ENCODE assay signal across 8 mouse cellular contexts in the genomic region with DNA sequence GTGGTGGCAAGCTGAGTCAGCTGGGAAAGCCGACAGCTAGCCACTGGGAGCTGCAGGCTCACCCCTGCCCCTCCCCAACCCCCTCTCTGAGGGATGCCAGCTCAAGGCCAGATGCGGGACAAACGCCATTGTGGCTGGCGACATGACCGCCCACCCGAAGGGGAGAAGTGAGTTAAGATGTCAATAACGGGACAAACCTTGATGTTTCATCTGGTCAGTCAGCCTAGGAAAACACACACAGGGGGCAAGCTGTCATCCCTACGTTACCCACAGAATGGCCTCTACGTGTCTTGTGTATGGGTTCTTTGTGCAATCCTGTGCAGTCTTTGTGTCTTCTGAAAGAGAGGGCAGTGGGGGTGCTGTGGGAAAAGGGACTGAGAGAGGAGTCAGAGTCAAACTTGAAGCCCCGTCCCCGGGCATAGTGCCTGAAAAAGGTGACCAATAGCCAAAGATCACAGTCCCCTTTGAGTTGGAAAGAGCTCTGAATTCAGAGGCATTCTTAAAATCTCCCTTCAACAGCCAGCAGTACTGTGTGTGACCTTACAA. TPM values are rescaled to one million over a fixed set of nuclear protein-coding genes. Genes with fewer than 3 reads are reported as not detected.
DNase-seq lines count a peak whose midpoint lies in the region; ATAC-seq and TF ChIP-seq lines count a peak whose summit lies in the region.

No protein-coding gene starts in this region.

- TF ChIP-seq EP300 in liver, postnatal 0 days (IDR thresholded peaks at IDR 0.05; ENCODE audit: low read depth), result 0 out of 2 replicates have a peak, but pooled peaks have one; percentile 3

- TF ChIP-seq POLR2A in bone marrow, adult 2 months (IDR thresholded peaks at IDR 0.05; ENCODE audit: borderline replicate concordance, control insufficient read depth, low read depth, low read length), result peak; percentile 37; the same call in 1 of the 2 replicates

- H3K36me3 ChIP-seq in heart, embryonic 11.5 days (ENCODE audit: control insufficient read depth, insufficient read depth, low read length), result 0 out of 2 replicates have a peak, but pooled peaks cover 2% of the 10 kb centered on the region
- no peaks in the 10 kb centered on the region for H3K36me3 ChIP-seq in liver, postnatal 0 days (replicated peaks; ENCODE audit: insufficient read depth, low read length)

- H3K27me3 ChIP-seq in heart, embryonic 11.5 days (ENCODE audit: control insufficient read depth, insufficient read depth, low read length), result no peaks in the 10 kb centered on the region
- no peaks in the 10 kb centered on the region for H3K27me3 ChIP-seq in liver, postnatal 0 days (ENCODE audit: insufficient read depth, low read length)

- peak overlapping the region; percentile 61 for H3K4me3 ChIP-seq in heart, embryonic 11.5 days (ENCODE audit: low read depth, low read length)
- H3K4me3 ChIP-seq in bone marrow, adult 2 months (replicated peaks; ENCODE audit: control insufficient read depth, low read depth, low read length), result peak overlapping the region; percentile 61
- peak overlapping the region; percentile 56 for H3K4me3 ChIP-seq in liver, postnatal 0 days (ENCODE audit: low read depth, low read length)

- 2% methylated on average over 11 of the region's 11 CpGs for WGBS in heart, embryonic 11.5 days (ENCODE audit: insufficient replicate concordance)
- 2% methylated on average over 11 of the region's 11 CpGs for WGBS in bone marrow, adult 2 months
- 5% methylated on average over 11 of the region's 11 CpGs for WGBS in liver, postnatal 0 days (ENCODE audit: insufficient replicate concordance)

- TF ChIP-seq CTCF in bone marrow, adult 2 months (IDR thresholded peaks at IDR 0.05; ENCODE audit: control insufficient read depth, insufficient read depth, low read length), result no peak
- TF ChIP-seq CTCF in liver, postnatal 0 days (IDR thresholded peaks at IDR 0.05; ENCODE audit: low read depth), result no peak

- H3K4me1 ChIP-seq in heart, embryonic 11.5 days (ENCODE audit: control insufficient read depth, insufficient read depth, low read length), result peaks cover 21% of the 10 kb centered on the region
- no peaks in the 10 kb centered on the region for H3K4me1 ChIP-seq in bone marrow, adult 2 months (ENCODE audit: control insufficient read depth, insufficient read depth, low read length)
- H3K4me1 ChIP-seq in liver, postnatal 0 days (ENCODE audit: insufficient read depth), result peaks cover 40% of the 10 kb centered on the region

- no peaks in the 10 kb centered on the region for H3K9me3 ChIP-seq in heart, embryonic 11.5 days (replicated peaks; ENCODE audit: control insufficient read depth, low read length)
- H3K9me3 ChIP-seq in liver, postnatal 0 days (ENCODE audit: low read length), result no peaks in the 10 kb centered on the region

- intact Hi-C loops in heart, postnatal 36 days (cut with DNase I), result loop anchor here (1.0 to 2.0 kb wide), 3 partner anchors 30 to 49 kb away; a partner anchor contains a TSS
- intact Hi-C loops in heart, postnatal 14 days (cut with DNase I), result loop anchor here (2.0 to 5.0 kb wide), 3 partner anchors 31 to 50 kb away; a partner anchor contains a TSS

- peak overlapping the region; percentile 67 for H3K4me2 ChIP-seq in heart, embryonic 11.5 days
- H3K4me2 ChIP-seq in liver, postnatal 0 days (ENCODE audit: low read depth, low read length), result peak overlapping the region; percentile 86

- no peak for ATAC-seq in heart, embryonic 11.5 days (replicated peaks; ENCODE audit: insufficient number of reproducible peaks, low FRiP score, low TSS enrichment)
- peak; percentile 13; the same call in 1 of the 2 replicates for ATAC-seq in liver, postnatal 0 days
- no peak for ATAC-seq in inflammation-experienced regulatory T-cells, adult 6 months

- H3K9ac ChIP-seq in heart, embryonic 11.5 days (ENCODE audit: low read depth, low read length), result peak overlapping the region; percentile 68
- H3K9ac ChIP-seq in liver, postnatal 0 days (replicated peaks), result peak overlapping the region; percentile 65

- H3K27ac ChIP-seq in heart, embryonic 11.5 days (ENCODE audit: low read depth, low read length), result no peak overlapping the region
- peak overlapping the region; percentile 55 for H3K27ac ChIP-seq in bone marrow, adult 2 months (ENCODE audit: control insufficient read depth, insufficient read depth, low read depth, low read length, poor library complexity)
- peak overlapping the region; percentile 80 for H3K27ac ChIP-seq in liver, postnatal 0 days (ENCODE audit: low read depth)

- no peak for DNase-seq in heart, postnatal 36 days
- DNase-seq in heart, postnatal 14 days, result peak; percentile 21 to 43
- DNase-seq in liver, postnatal 0 days, result no peak
- DNase-seq in cerebellum, postnatal 4 days (ENCODE audit: low spot score in 2 of 2), result no peak
- no peak for DNase-seq in urinary bladder, adult 18-20 months (ENCODE audit: low spot score in 2 of 2)

RNA-seq across cellular contexts. Expression of a gene that starts 49.4 kb away (rescaled TPM):
- polyA plus RNA-seq in heart, embryonic 11.5 days (2014; fragmentation: Nextera tagmentation; extraction: Ambion mirVana), result 44.7 and 46.7 TPM in 2 replicates
- total RNA-seq in heart, postnatal 36 days (2021), result 10 to 100 TPM; 46.8 to 49.4 TPM
- polyA plus RNA-seq in bone marrow, adult 2 months (2011; ENCODE audit: insufficient read depth, insufficient read length, low replicate concordance, missing spikeins), result 28.0 and 60.6 TPM in 2 replicates
- 10 to 100 TPM; 60.2 to 66.2 TPM for total RNA-seq in heart, postnatal 14 days (2021)
- 27.2 and 32.2 TPM in 2 replicates for polyA plus RNA-seq in liver, postnatal 0 days (2015; fragmentation: Nextera tagmentation; extraction: Ambion mirVana)
- 100 to 1,000 TPM in 2 of 3 experiments, 10 to 100 TPM in 1; 77.2 to 213 (median 144) TPM for polyA plus RNA-seq in inflammation-experienced regulatory T-cells, adult 6 months (2017; shearing (Covaris generic))

Comparison
In these comparisons a context has a peak if more than half of its experiments do, and no peak if none do; other contexts are left out.
1. DNase-seq: peak in heart, postnatal 14 days (2 of 2); none in heart, postnatal 36 days (0 of 2), liver, postnatal 0 days (single experiment), cerebellum, postnatal 4 days (0 of 2) and urinary bladder, adult 18-20 months (0 of 2).
2. Peak in every context shown above with its lines, with median percentiles within 50 percentile points of each other: H3K4me3 ChIP-seq.